Mouse (Mus musculus): ENCODE measurements at regions not wholly inside any gene's neighbourhood (a gene's known extent, or its start where the extent isn't known, plus 50 kb on each side); places are given as distances from the start of the nearest gene placed in this dataset.
A peak's percentile ranks its signal among the peaks of the same experiment; 100 is the strongest.

DNA sequence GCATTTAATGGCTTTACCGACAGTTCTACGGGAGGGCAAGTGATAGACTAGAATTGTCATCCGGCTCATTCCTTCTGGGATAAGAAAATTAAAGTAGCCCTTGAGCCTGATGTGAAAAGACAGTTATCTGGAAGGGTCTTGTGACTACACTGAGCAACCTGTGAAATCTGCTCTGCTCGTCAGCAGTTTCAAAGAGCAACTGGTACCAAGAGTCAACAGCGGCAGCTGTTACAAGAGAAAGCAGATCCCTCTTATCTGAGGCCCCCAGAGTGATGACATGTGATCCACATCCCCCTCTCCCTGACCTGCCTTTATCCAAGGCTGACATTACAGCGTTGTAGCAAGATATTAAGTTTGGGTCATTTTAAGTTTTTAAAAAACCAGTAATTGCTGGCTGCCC lies 52.6 kb upstream of the Unc13c start:
- DNase-seq (ENCODE audit: low spot score, missing footprints) (no peak), ATAC-seq (ENCODE audit: low FRiP score) (no peak)
- 62% methylated on average over 6 of the region's 6 CpGs for WGBS
- Histone ChIP-seq H3K36me3 (ENCODE audit: control insufficient read depth, insufficient read depth, low read length) (no peaks in the 10 kb centered on the region), H3K27ac (ENCODE audit: low read depth, low read length) (no peak overlapping the region), H3K4me2 (no peak overlapping the region), H3K4me1 (ENCODE audit: control insufficient read depth, insufficient read depth, low read length) (no peaks in the 10 kb centered on the region), H3K9me3 (ENCODE audit: control insufficient read depth, low read length) (no peaks in the 10 kb centered on the region), H3K9ac (ENCODE audit: low read length) (no peak overlapping the region), H3K4me3 (ENCODE audit: low read depth, low read length) (no peak overlapping the region), H3K27me3 (ENCODE audit: control insufficient read depth, insufficient read depth, low read length) (no peaks in the 10 kb centered on the region)

- WGBS: 72% methylated on average over 3 of the region's 3 CpGs
- no peak for ATAC-seq (ENCODE audit: low FRiP score)
Observed at GRCm38 (mm10) chr9:74023922-74024321, 55.2 kb upstream of the Unc13c start.

DNA sequence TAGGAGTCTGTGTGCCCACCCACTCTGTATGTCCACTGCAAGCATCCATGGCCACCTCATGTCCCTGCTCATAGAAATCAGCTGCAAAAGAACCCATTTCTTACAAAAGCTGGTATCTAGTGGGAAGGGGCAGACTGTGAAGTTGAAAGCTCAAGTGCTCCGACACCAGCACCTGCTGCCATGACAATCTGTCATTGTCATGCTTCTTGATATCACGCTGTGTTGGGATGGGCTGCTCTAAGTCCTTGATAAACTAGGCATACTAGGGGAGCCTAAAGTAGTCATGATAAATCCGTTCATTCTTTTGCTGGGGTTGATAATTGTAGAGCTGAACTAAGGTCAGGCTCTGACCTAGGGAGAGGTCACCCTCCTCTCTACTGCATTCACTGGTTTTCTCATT lies 57.4 kb upstream of the Unc13c start:
- no peak overlapping the region for H3K4me2 ChIP-seq
- ATAC-seq (ENCODE audit: low FRiP score) (no peak), DNase-seq (ENCODE audit: low spot score, missing footprints) (no peak)
- no peaks in the 10 kb centered on the region for H3K9me3 ChIP-seq (ENCODE audit: control insufficient read depth, low read length)
- 30% methylated on average over 3 of the region's 3 CpGs for WGBS
- H3K9ac ChIP-seq (ENCODE audit: low read length): no peak overlapping the region
- H3K27ac ChIP-seq (ENCODE audit: low read depth, low read length): no peak overlapping the region
- no peaks in the 10 kb centered on the region for H3K27me3 ChIP-seq (ENCODE audit: control insufficient read depth, insufficient read depth, low read length)
- no peaks in the 10 kb centered on the region for H3K4me1 ChIP-seq (ENCODE audit: control insufficient read depth, insufficient read depth, low read length)
- no peaks in the 10 kb centered on the region for H3K36me3 ChIP-seq (ENCODE audit: control insufficient read depth, insufficient read depth, low read length)
- no peak overlapping the region for H3K4me3 ChIP-seq (ENCODE audit: low read depth, low read length)

More at GRCm38 (mm10) chr9:74023922-74024321, 55.2 kb upstream of the Unc13c start:
- DNase-seq (ENCODE audit: low spot score, missing footprints): no peak
- Histone ChIP-seq H3K9me3 (ENCODE audit: control insufficient read depth, low read length) (no peaks in the 10 kb centered on the region), H3K27ac (ENCODE audit: low read depth, low read length) (no peak overlapping the region), H3K9ac (ENCODE audit: low read length) (no peak overlapping the region), H3K4me3 (ENCODE audit: low read depth, low read length) (no peak overlapping the region), H3K4me1 (ENCODE audit: control insufficient read depth, insufficient read depth, low read length) (no peaks in the 10 kb centered on the region), H3K36me3 (ENCODE audit: control insufficient read depth, insufficient read depth, low read length) (no peaks in the 10 kb centered on the region), H3K4me2 (no peak overlapping the region), H3K27me3 (ENCODE audit: control insufficient read depth, insufficient read depth, low read length) (no peaks in the 10 kb centered on the region)

DNA sequence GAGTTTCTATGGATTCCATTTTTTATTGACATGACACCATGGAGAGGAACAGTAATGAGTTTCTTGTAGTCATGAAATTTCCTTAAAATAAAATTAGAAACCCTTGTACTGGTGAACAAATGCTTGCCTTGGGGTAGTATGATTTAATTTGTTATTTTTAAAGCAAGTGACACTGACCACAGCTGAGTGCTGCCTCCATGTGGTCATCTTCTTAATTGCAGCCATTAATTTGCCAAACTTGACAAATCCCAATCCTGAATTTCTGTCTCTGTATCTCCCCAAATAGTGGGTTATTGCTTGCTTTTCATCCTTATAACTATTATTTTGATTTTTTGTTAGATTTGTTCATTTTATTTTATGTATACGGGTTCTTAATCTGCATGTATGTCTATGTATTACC lies 59.7 kb upstream of the Unc13c start:
- H3K4me1 ChIP-seq (ENCODE audit: control insufficient read depth, insufficient read depth, low read length): no peaks in the 10 kb centered on the region
- no peaks in the 10 kb centered on the region for H3K27me3 ChIP-seq (ENCODE audit: control insufficient read depth, insufficient read depth, low read length)
- DNase-seq (ENCODE audit: low spot score, missing footprints): peak; percentile 90
- ATAC-seq (ENCODE audit: low FRiP score): no peak
- H3K9me3 ChIP-seq (ENCODE audit: control insufficient read depth, low read length): no peaks in the 10 kb centered on the region
- H3K36me3 ChIP-seq (ENCODE audit: control insufficient read depth, insufficient read depth, low read length): no peaks in the 10 kb centered on the region
- H3K27ac ChIP-seq (ENCODE audit: low read depth, low read length): no peak overlapping the region
- 53% methylated on average over 1 of the region's 1 CpGs for WGBS
- no peak overlapping the region for H3K4me3 ChIP-seq (ENCODE audit: low read depth, low read length)
- no peak overlapping the region for H3K4me2 ChIP-seq
- H3K9ac ChIP-seq (ENCODE audit: low read length): no peak overlapping the region

DNA sequence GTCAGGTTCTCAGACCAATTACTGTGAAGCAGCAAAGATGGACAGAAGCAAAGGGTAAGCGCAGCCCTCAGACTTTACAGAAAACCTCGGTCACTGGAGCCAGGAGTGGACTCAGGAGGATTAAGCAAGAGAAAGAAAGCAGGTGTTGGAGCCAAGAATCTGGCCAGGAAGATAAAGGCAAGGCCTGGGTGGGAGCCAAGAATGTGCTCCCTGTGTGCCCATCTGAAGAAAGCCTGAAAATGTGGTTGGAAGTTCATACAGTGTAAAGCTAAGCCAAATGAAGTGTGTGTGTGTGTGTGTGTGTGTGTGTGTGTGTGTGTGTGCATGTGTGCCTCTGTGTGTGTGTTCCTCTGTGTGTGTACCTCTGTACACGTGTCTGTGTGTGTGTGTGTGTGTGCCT lies 64.2 kb upstream of the Wdr72 start:
- H3K36me3 ChIP-seq (ENCODE audit: control insufficient read depth, insufficient read depth, low read length): no peaks in the 10 kb centered on the region
- H3K4me2 ChIP-seq: no peak overlapping the region
- H3K27ac ChIP-seq (ENCODE audit: low read depth, low read length): no peak overlapping the region
- ATAC-seq (ENCODE audit: low FRiP score) (no peak), DNase-seq (ENCODE audit: low spot score, missing footprints) (no peak)
- no peaks in the 10 kb centered on the region for H3K27me3 ChIP-seq (ENCODE audit: control insufficient read depth, insufficient read depth, low read length)
- WGBS: 78% methylated on average over 3 of the region's 3 CpGs
- no peaks in the 10 kb centered on the region for H3K9me3 ChIP-seq (ENCODE audit: control insufficient read depth, low read length)
- no peak overlapping the region for H3K4me3 ChIP-seq (ENCODE audit: low read depth, low read length)
- no peak overlapping the region for H3K9ac ChIP-seq (ENCODE audit: low read length)
- H3K4me1 ChIP-seq (ENCODE audit: control insufficient read depth, insufficient read depth, low read length): no peaks in the 10 kb centered on the region

DNA sequence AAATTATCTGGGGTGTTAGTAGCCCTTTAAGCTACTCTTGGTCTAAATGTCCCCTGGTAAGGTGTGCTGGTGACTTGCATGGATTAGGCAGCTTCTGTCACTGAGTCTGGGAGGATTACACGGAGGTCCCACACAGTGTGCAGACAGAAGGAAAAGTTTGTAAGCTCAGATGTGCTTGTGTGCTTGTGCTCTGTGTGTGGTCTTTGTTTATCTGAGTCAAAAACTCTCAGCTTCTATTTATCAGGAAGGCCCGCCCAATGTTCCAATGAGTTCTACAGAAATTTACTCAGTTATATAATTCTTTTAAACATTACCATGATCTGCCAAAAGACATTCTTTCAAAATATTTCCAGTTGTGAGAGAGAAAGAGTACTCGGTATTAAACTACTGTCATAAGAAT lies 60.4 kb upstream of the Wdr72 start:
- H3K27ac ChIP-seq (ENCODE audit: low read depth, low read length): no peak overlapping the region
- H3K4me1 ChIP-seq (ENCODE audit: control insufficient read depth, insufficient read depth, low read length): no peaks in the 10 kb centered on the region
- no peak overlapping the region for H3K9ac ChIP-seq (ENCODE audit: low read length)
- 67% methylated on average over 3 of the region's 3 CpGs for WGBS
- H3K9me3 ChIP-seq (ENCODE audit: control insufficient read depth, low read length): no peaks in the 10 kb centered on the region
- no peak overlapping the region for H3K4me2 ChIP-seq
- DNase-seq (ENCODE audit: low spot score, missing footprints) (no peak), ATAC-seq (ENCODE audit: low FRiP score) (no peak)
- no peak overlapping the region for H3K4me3 ChIP-seq (ENCODE audit: low read depth, low read length)
- H3K36me3 ChIP-seq (ENCODE audit: control insufficient read depth, insufficient read depth, low read length): no peaks in the 10 kb centered on the region
- no peaks in the 10 kb centered on the region for H3K27me3 ChIP-seq (ENCODE audit: control insufficient read depth, insufficient read depth, low read length)

DNA sequence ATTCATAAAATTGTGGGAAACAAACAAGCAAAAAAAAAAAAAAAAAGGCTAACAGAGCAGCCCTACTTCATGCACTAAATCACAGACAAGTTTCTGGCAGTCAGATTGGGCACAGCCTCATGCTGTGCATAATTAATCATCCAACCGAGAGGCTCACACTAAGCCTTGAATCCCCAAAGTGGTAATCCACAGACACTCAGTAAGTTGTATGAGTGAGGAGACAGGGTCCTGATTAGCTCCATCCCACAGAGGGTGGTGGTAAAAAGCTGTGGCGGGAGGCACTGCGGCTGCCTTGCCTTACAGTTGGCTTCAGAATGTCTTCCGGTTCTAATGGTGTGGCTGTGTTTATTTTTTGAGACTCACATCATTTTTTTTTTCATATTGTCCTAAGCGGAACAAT lies 53.4 kb upstream of the Wdr72 start:
- H3K4me3 ChIP-seq (ENCODE audit: low read depth, low read length): no peak overlapping the region
- no peaks in the 10 kb centered on the region for H3K27me3 ChIP-seq (ENCODE audit: control insufficient read depth, insufficient read depth, low read length)
- no peak for DNase-seq (ENCODE audit: low spot score, missing footprints)
- H3K27ac ChIP-seq (ENCODE audit: low read depth, low read length): no peak overlapping the region
- H3K36me3 ChIP-seq (ENCODE audit: control insufficient read depth, insufficient read depth, low read length): no peaks in the 10 kb centered on the region
- H3K4me1 ChIP-seq (ENCODE audit: control insufficient read depth, insufficient read depth, low read length): peaks cover 3% of the 10 kb centered on the region; the same call in 1 of the 2 replicates
- ATAC-seq (ENCODE audit: low FRiP score): no peak
- H3K4me2 ChIP-seq: no peak overlapping the region
- no peaks in the 10 kb centered on the region for H3K9me3 ChIP-seq (ENCODE audit: control insufficient read depth, low read length)
- WGBS: 62% methylated on average over 5 of the region's 5 CpGs
- H3K9ac ChIP-seq (ENCODE audit: low read length): no peak overlapping the region

DNA sequence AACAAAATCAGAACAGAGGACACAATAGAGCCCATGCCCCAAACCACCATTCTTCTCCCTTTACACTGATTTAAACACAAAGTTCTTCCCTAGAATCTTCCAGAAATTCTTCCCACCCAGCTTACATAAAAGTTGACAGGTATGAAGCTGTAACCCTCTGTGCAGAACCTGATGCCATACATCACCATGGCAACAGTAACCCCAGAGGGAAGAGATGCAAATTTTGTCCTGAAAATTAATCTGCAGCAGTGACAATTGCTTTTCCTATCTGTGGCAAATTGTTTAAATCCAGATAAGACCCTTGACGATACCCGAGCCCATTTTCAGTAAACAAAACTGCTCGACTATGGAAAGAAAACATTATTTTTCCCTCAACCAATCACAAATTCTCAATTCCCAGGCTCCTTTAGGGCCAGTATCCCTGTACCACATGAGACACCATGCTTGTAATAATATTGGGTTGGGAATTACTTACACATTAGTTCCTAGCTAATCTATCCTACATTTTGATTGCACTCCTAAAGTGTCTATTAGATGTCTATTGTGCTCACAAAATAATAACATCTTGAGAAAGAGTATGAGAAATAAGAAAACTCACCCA lies 52.6 kb upstream of the Wdr72 start:
- WGBS: 67% methylated on average over 3 of the region's 3 CpGs
- Histone ChIP-seq H3K4me3 (ENCODE audit: low read depth, low read length) (no peak overlapping the region), H3K9ac (ENCODE audit: low read length) (no peak overlapping the region), H3K36me3 (ENCODE audit: control insufficient read depth, insufficient read depth, low read length) (no peaks in the 10 kb centered on the region), H3K9me3 (ENCODE audit: control insufficient read depth, low read length) (no peaks in the 10 kb centered on the region), H3K4me1 (ENCODE audit: control insufficient read depth, insufficient read depth, low read length) (peaks cover 3% of the 10 kb centered on the region; the same call in 1 of the 2 replicates), H3K27me3 (ENCODE audit: control insufficient read depth, insufficient read depth, low read length) (no peaks in the 10 kb centered on the region), H3K4me2 (no peak overlapping the region), H3K27ac (ENCODE audit: low read depth, low read length) (no peak overlapping the region)
- no peak for ATAC-seq (ENCODE audit: low FRiP score)
- DNase-seq (ENCODE audit: low spot score, missing footprints): no peak

GRCm38 (mm10) chr9:74058269-74058871 lies 51.8 kb upstream of the Wdr72 start:
- H3K9ac ChIP-seq (ENCODE audit: low read length): no peak overlapping the region
- H3K9me3 ChIP-seq (ENCODE audit: control insufficient read depth, low read length): no peaks in the 10 kb centered on the region
- H3K36me3 ChIP-seq (ENCODE audit: control insufficient read depth, insufficient read depth, low read length): no peaks in the 10 kb centered on the region
- no peaks in the 10 kb centered on the region for H3K27me3 ChIP-seq (ENCODE audit: control insufficient read depth, insufficient read depth, low read length)
- WGBS: 63% methylated on average over 5 of the region's 5 CpGs
- DNase-seq (ENCODE audit: low spot score, missing footprints): no peak
- H3K27ac ChIP-seq (ENCODE audit: low read depth, low read length): no peak overlapping the region
- H3K4me3 ChIP-seq (ENCODE audit: low read depth, low read length): no peak overlapping the region
- H3K4me1 ChIP-seq (ENCODE audit: control insufficient read depth, insufficient read depth, low read length): peaks cover 3% of the 10 kb centered on the region; the same call in 1 of the 2 replicates
- ATAC-seq (ENCODE audit: low FRiP score): no peak
- no peak overlapping the region for H3K4me2 ChIP-seq
